In genomic region chr6:52233546-52234427, GRCm38 (mm10) we compare ENCODE assay signal across 10 mouse cellular contexts. TPM values are rescaled to one million over a fixed set of nuclear protein-coding genes. Genes with fewer than 3 reads are reported as not detected.
DNase-seq lines count a peak whose midpoint lies in the region; ATAC-seq lines count a peak whose summit lies in the region.
"Had no signal": no experiment of that assay in that cellular context is flagged by ENCODE, and none has a peak within 500 bp of the region (broad histone marks: within the 10 kb centered on the region; RNA-seq: fewer than 3 reads in every experiment).

No protein-coding gene starts in this region.

- H3K9me3 ChIP-seq in liver, embryonic 11.5 days (ENCODE audit: control insufficient read depth, low read length): no peaks in the 10 kb centered on the region
- no peaks in the 10 kb centered on the region for H3K9me3 ChIP-seq in embryonic facial prominence, embryonic 10.5 days
- H3K9me3 ChIP-seq in kidney, embryonic 14.5 days (ENCODE audit: control insufficient read depth, low read length): no peaks in the 10 kb centered on the region
- no peaks in the 10 kb centered on the region for H3K9me3 ChIP-seq in neural tube, embryonic 15.5 days (replicated peaks)

- no peak for DNase-seq in liver, embryonic 11.5 days (ENCODE audit: low spot score)
- no peak for DNase-seq in liver
- DNase-seq in embryonic facial prominence, embryonic 10.5 days (ENCODE audit: low spot score): peak; percentile 60
- no peak for DNase-seq in spleen, postnatal 10 days (ENCODE audit: low spot score in 2 of 2)
- DNase-seq in adrenal gland, adult 8-10 months: no peak

- H3K27ac ChIP-seq in liver, embryonic 11.5 days (ENCODE audit: low read depth, low read length): no peak overlapping the region
- no peak overlapping the region for H3K27ac ChIP-seq in embryonic facial prominence, embryonic 10.5 days (replicated peaks)
- H3K27ac ChIP-seq in kidney, embryonic 14.5 days (ENCODE audit: low read depth, low read length): peak overlapping the region; percentile 98
- H3K27ac ChIP-seq in neural tube, embryonic 15.5 days (replicated peaks): peak overlapping the region; percentile 82

- H3K27me3 ChIP-seq in liver, embryonic 11.5 days (replicated peaks; ENCODE audit: control insufficient read depth, insufficient read depth, low read length): peaks cover 98% of the 10 kb centered on the region
- H3K27me3 ChIP-seq in embryonic facial prominence, embryonic 10.5 days (replicated peaks; ENCODE audit: low read depth, poor library complexity, severe bottlenecking): peaks cover 100% of the 10 kb centered on the region
- H3K27me3 ChIP-seq in kidney, embryonic 14.5 days (ENCODE audit: control insufficient read depth, insufficient read depth, low read length): peaks cover 15% of the 10 kb centered on the region; the same call in 1 of the 2 replicates
- peaks cover 17% of the 10 kb centered on the region for H3K27me3 ChIP-seq in neural tube, embryonic 15.5 days (replicated peaks)

- H3K4me3 ChIP-seq in liver, embryonic 11.5 days (ENCODE audit: low read depth, low read length): peak overlapping the region; percentile 26
- H3K4me3 ChIP-seq in embryonic facial prominence, embryonic 10.5 days: no peak overlapping the region
- H3K4me3 ChIP-seq in kidney, embryonic 14.5 days (ENCODE audit: low read length): peak overlapping the region; percentile 64
- H3K4me3 ChIP-seq in neural tube, embryonic 15.5 days (replicated peaks): peak overlapping the region; percentile 57

- no peak for ATAC-seq in liver, embryonic 11.5 days (replicated peaks; ENCODE audit: low FRiP score)
- ATAC-seq in kidney, embryonic 14.5 days (ENCODE audit: low FRiP score, low TSS enrichment): peak; percentile 59
- peak; percentile 16; the same call in 1 of the 2 replicates for ATAC-seq in neural tube, embryonic 15.5 days (ENCODE audit: low FRiP score)
- no peak for ATAC-seq in monocyte, adult 5-6 weeks (replicated peaks; ENCODE audit: insufficient number of reproducible peaks, low FRiP score, low TSS enrichment, poor library complexity, severe bottlenecking)

- 2% methylated on average over 70 of the region's 70 CpGs for WGBS in liver, embryonic 11.5 days
- 1% methylated on average over 70 of the region's 70 CpGs for WGBS in embryonic facial prominence, embryonic 10.5 days
- WGBS in kidney, embryonic 14.5 days: under 1% methylated on average over 70 of the region's 70 CpGs
- 2% methylated on average over 70 of the region's 70 CpGs for WGBS in neural tube, embryonic 15.5 days

- no peak overlapping the region for H3K9ac ChIP-seq in liver, embryonic 11.5 days (ENCODE audit: low read depth, low read length)
- H3K9ac ChIP-seq in kidney, embryonic 14.5 days (ENCODE audit: low read depth, low read length): peak overlapping the region; percentile 96
- peak overlapping the region; percentile 65 for H3K9ac ChIP-seq in neural tube, embryonic 15.5 days (replicated peaks)

- H3K4me1 ChIP-seq in liver, embryonic 11.5 days (replicated peaks; ENCODE audit: control insufficient read depth, insufficient read depth, low read length): no peaks in the 10 kb centered on the region
- peaks cover 9% of the 10 kb centered on the region; the same call in 1 of the 2 replicates for H3K4me1 ChIP-seq in embryonic facial prominence, embryonic 10.5 days
- H3K4me1 ChIP-seq in kidney, embryonic 14.5 days (ENCODE audit: control insufficient read depth, insufficient read depth, low read length): peaks cover 9% of the 10 kb centered on the region; the same call in 1 of the 2 replicates
- peaks cover 26% of the 10 kb centered on the region for H3K4me1 ChIP-seq in neural tube, embryonic 15.5 days

- no peaks in the 10 kb centered on the region for H3K36me3 ChIP-seq in liver, embryonic 11.5 days (ENCODE audit: control insufficient read depth, insufficient read depth, low read length)
- no peaks in the 10 kb centered on the region for H3K36me3 ChIP-seq in embryonic facial prominence, embryonic 10.5 days (replicated peaks)
- H3K36me3 ChIP-seq in kidney, embryonic 14.5 days (ENCODE audit: control insufficient read depth, insufficient read depth, low read length): peaks cover 9% of the 10 kb centered on the region; the same call in 1 of the 2 replicates
- no peaks in the 10 kb centered on the region for H3K36me3 ChIP-seq in neural tube, embryonic 15.5 days

- H3K4me2 ChIP-seq in liver, embryonic 11.5 days: no peak overlapping the region
- H3K4me2 ChIP-seq in kidney, embryonic 14.5 days (replicated peaks; ENCODE audit: low read depth, low read length): peak overlapping the region; percentile 83
- peak overlapping the region; percentile 57 for H3K4me2 ChIP-seq in neural tube, embryonic 15.5 days

RNA-seq across cellular contexts. Expression of gene Hoxa9, which starts 2.9 kb away (rescaled TPM):
- 1.8 and 2.2 TPM in 2 replicates for polyA plus RNA-seq in liver, embryonic 11.5 days (2014; fragmentation: Nextera tagmentation; extraction: Ambion mirVana)
- polyA plus RNA-seq in embryonic facial prominence, embryonic 10.5 days (2016; fragmentation: Nextera tagmentation; extraction: Ambion mirVana): not detected in 2 replicates
- 58.1 and 67.8 TPM in 2 replicates for polyA plus RNA-seq in kidney, embryonic 14.5 days (2014; fragmentation: Nextera tagmentation; extraction: Ambion mirVana)
- 64.3 and 77.5 TPM in 2 replicates for polyA plus RNA-seq in neural tube, embryonic 15.5 days (2015; fragmentation: Nextera tagmentation; extraction: Ambion mirVana)
- under 1 TPM in 3 of 4 experiments, not detected in 1; 0.27 to 0.56 (median 0.55) TPM for total RNA-seq in adrenal gland, adult 8-10 months (2022)
- total RNA-seq in monocyte, adult 5-6 weeks (2017): 0.29 TPM in 1 of 3 replicates, not detected in the others
- total RNA-seq: left cerebral cortex, postnatal 10 days; MEL had no signal

RNA-seq across cellular contexts. Expression of gene Hoxa10, which starts 6.9 kb away (rescaled TPM):
- polyA plus RNA-seq in liver, embryonic 11.5 days (2014; fragmentation: Nextera tagmentation; extraction: Ambion mirVana): 0.91 and 2.2 TPM in 2 replicates
- not detected in 2 replicates for polyA plus RNA-seq in embryonic facial prominence, embryonic 10.5 days (2016; fragmentation: Nextera tagmentation; extraction: Ambion mirVana)
- 177 and 186 TPM in 2 replicates for polyA plus RNA-seq in kidney, embryonic 14.5 days (2014; fragmentation: Nextera tagmentation; extraction: Ambion mirVana)
- 48.9 and 69.7 TPM in 2 replicates for polyA plus RNA-seq in neural tube, embryonic 15.5 days (2015; fragmentation: Nextera tagmentation; extraction: Ambion mirVana)
- total RNA-seq in adrenal gland, adult 8-10 months (2022): under 1 TPM in 2 of 4 experiments, not detected in 2; 0.15 to 0.16 TPM
- total RNA-seq in monocyte, adult 5-6 weeks (2017): 2.5 TPM in 1 of 3 replicates, not detected in the others
- total RNA-seq: left cerebral cortex, postnatal 10 days; MEL had no signal

RNA-seq across cellular contexts. Expression of gene Hoxa11, which starts 11.8 kb away (rescaled TPM):
- polyA plus RNA-seq in liver, embryonic 11.5 days (2014; fragmentation: Nextera tagmentation; extraction: Ambion mirVana): 0.18 and 0.26 TPM in 2 replicates
- polyA plus RNA-seq in embryonic facial prominence, embryonic 10.5 days (2016; fragmentation: Nextera tagmentation; extraction: Ambion mirVana): not detected in 2 replicates
- polyA plus RNA-seq in kidney, embryonic 14.5 days (2014; fragmentation: Nextera tagmentation; extraction: Ambion mirVana): 27.6 and 35.6 TPM in 2 replicates
- polyA plus RNA-seq in neural tube, embryonic 15.5 days (2015; fragmentation: Nextera tagmentation; extraction: Ambion mirVana): 4.3 and 9.6 TPM in 2 replicates
- total RNA-seq in adrenal gland, adult 8-10 months (2022): not detected
- not detected in 3 replicates for total RNA-seq in monocyte, adult 5-6 weeks (2017)
- total RNA-seq: left cerebral cortex, postnatal 10 days; MEL had no signal

RNA-seq across cellular contexts. Expression of gene Hoxa7, which starts 12.1 kb away (rescaled TPM):
- polyA plus RNA-seq in liver, embryonic 11.5 days (2014; fragmentation: Nextera tagmentation; extraction: Ambion mirVana): 2.7 and 3.1 TPM in 2 replicates
- polyA plus RNA-seq in embryonic facial prominence, embryonic 10.5 days (2016; fragmentation: Nextera tagmentation; extraction: Ambion mirVana): 0.15 TPM in 1 of 2 replicates, not detected in the other
- polyA plus RNA-seq in kidney, embryonic 14.5 days (2014; fragmentation: Nextera tagmentation; extraction: Ambion mirVana): 19.1 and 19.6 TPM in 2 replicates
- 86.8 and 109 TPM in 2 replicates for polyA plus RNA-seq in neural tube, embryonic 15.5 days (2015; fragmentation: Nextera tagmentation; extraction: Ambion mirVana)
- 10 to 100 TPM; 12.9 to 27.9 (median 19.1) TPM for total RNA-seq in adrenal gland, adult 8-10 months (2022)
- not detected in 3 replicates for total RNA-seq in monocyte, adult 5-6 weeks (2017)
- total RNA-seq: left cerebral cortex, postnatal 10 days; MEL had no signal

RNA-seq across cellular contexts. Expression of gene Gm28308, which starts 20.6 kb away (rescaled TPM):
- polyA plus RNA-seq in liver, embryonic 11.5 days (2014; fragmentation: Nextera tagmentation; extraction: Ambion mirVana): not detected in 2 replicates
- not detected in 2 replicates for polyA plus RNA-seq in embryonic facial prominence, embryonic 10.5 days (2016; fragmentation: Nextera tagmentation; extraction: Ambion mirVana)
- not detected in 2 replicates for polyA plus RNA-seq in kidney, embryonic 14.5 days (2014; fragmentation: Nextera tagmentation; extraction: Ambion mirVana)
- polyA plus RNA-seq in neural tube, embryonic 15.5 days (2015; fragmentation: Nextera tagmentation; extraction: Ambion mirVana): not detected in 2 replicates
- total RNA-seq in adrenal gland, adult 8-10 months (2022): 1 to 10 TPM in 2 of 4 experiments, under 1 TPM in 2; 0.49 to 2.8 (median 1.4) TPM
- 5.6 TPM in 1 of 3 replicates, not detected in the others for total RNA-seq in monocyte, adult 5-6 weeks (2017)
- total RNA-seq: left cerebral cortex, postnatal 10 days; MEL had no signal

Comparison
In these comparisons a context has a peak if more than half of its experiments do, and no peak if none do; other contexts are left out.
1. ATAC-seq: peak in kidney, embryonic 14.5 days (single experiment) and neural tube, embryonic 15.5 days (single experiment); none in liver, embryonic 11.5 days (single experiment) and monocyte, adult 5-6 weeks (single experiment).
2. H3K27ac ChIP-seq: peak in kidney, embryonic 14.5 days (single experiment) and neural tube, embryonic 15.5 days (single experiment); none in liver, embryonic 11.5 days (single experiment) and embryonic facial prominence, embryonic 10.5 days (single experiment).
3. RNA of gene Hoxa9, which starts 2.9 kb away (polyA plus RNA-seq): 64.3 to 77.5 TPM in neural tube, embryonic 15.5 days and 58.1 to 67.8 TPM in kidney, embryonic 14.5 days; 1.8 to 2.2 TPM in liver, embryonic 11.5 days and not detected in embryonic facial prominence, embryonic 10.5 days; every median in the first group is over 10 times any median in the second.
4. RNA of gene Hoxa10, which starts 6.9 kb away (polyA plus RNA-seq): 177 to 186 TPM in kidney, embryonic 14.5 days and 48.9 to 69.7 TPM in neural tube, embryonic 15.5 days; 0.91 to 2.2 TPM in liver, embryonic 11.5 days and not detected in embryonic facial prominence, embryonic 10.5 days; every median in the first group is over 10 times any median in the second.